Mouse (Mus musculus) neural tube, embryonic 11.5 days (tissue): ENCODE measurements around the gene Upk3a. TPM values are rescaled to one million over a fixed set of nuclear protein-coding genes. Genes with fewer than 3 reads are reported as not detected.
A peak's percentile ranks its signal among the peaks of the same experiment; 100 is the strongest.

Source experiments
- ATAC-seq: fragments of 200-750 bp; cut with Nextera tagmentation; 2 replicates; pipeline ENCODE4 v1.8.0; 2017; ENCODE audit warnings: moderate number of reproducible peaks, mild to moderate bottlenecking, moderate TSS enrichment, moderate library complexity; ENCODE audit not compliant: insufficient read depth, low FRiP score, low TSS enrichment
- DNase-seq: peaks from one replicate; pipeline ENCODE4 v3.0.0-alpha.2; 2015; ENCODE audit warnings: low spot score
- H3K27ac ChIP-seq: fragments of 300-500 bp; sonication (generic); 2 replicates; pipeline ENCODE4 v1.5.1; 2014; ENCODE audit warnings: low read depth, mild to moderate bottlenecking, low read length
- H3K27me3 ChIP-seq: fragments of 300-500 bp; sonication (generic); 2 replicates; pipeline ENCODE4 v1.6.1; 2014; ENCODE audit warnings: mild to moderate bottlenecking, low read length, mixed read lengths; ENCODE audit not compliant: control insufficient read depth, insufficient read depth
- H3K36me3 ChIP-seq: fragments of 300-500 bp; sonication (generic); 2 replicates; pipeline ENCODE4 v1.6.1; 2014; ENCODE audit warnings: mild to moderate bottlenecking, low read length, moderate library complexity, mixed read lengths; ENCODE audit not compliant: control insufficient read depth, insufficient read depth
- H3K4me1 ChIP-seq: fragments of 300-500 bp; sonication (generic); 2 replicates; pipeline ENCODE4 v1.6.1; 2014; ENCODE audit warnings: low read length, mixed read lengths; ENCODE audit not compliant: control insufficient read depth, insufficient read depth
- H3K4me2 ChIP-seq: fragments of 300-500 bp; sonication (generic); 2 replicates; pipeline ENCODE4 v1.6.1; 2014; ENCODE audit warnings: low read depth, mild to moderate bottlenecking, moderate library complexity
- H3K4me3 ChIP-seq: fragments of 300-500 bp; sonication (generic); 2 replicates; pipeline ENCODE4 v1.5.1; 2014; ENCODE audit warnings: low read depth, low read length
- H3K9ac ChIP-seq: fragments of 300-500 bp; sonication (generic); 2 replicates; pipeline ENCODE4 v1.6.1; 2014; ENCODE audit warnings: mild to moderate bottlenecking, low read length
- H3K9me3 ChIP-seq: fragments of 300-500 bp; sonication (generic); 2 replicates; pipeline ENCODE4 v1.6.1; 2016; ENCODE audit warnings: low read length; ENCODE audit not compliant: control insufficient read depth
- WGBS: fragments of 180-500 bp; shearing (Covaris S2); extraction: QIAGEN DNeasy Blood & Tissue Kit; methylation state at CpG from one replicate; pipeline ENCODE4 v1.1.7; 2014; 5-methylcytosine and 5-hydroxymethylcytosine counted together
- polyA plus RNA-seq: library from polyadenylated mRNA; unstranded; fragments of >200 nt; fragmentation: Nextera tagmentation; extraction: Ambion mirVana; gene quantifications from 2 replicates; pipeline ENCODE4 v1.2.1, GENCODE M21; 2014

The Upk3a gene
- polyA plus RNA-seq, 1 experiment from 2014 or later = not detected

- H3K9me3 ChIP-seq = no peaks in the 10 kb centered on the region
- DNase-seq = no peak
- no peaks in the 10 kb centered on the region for H3K36me3 ChIP-seq
- H3K4me1 ChIP-seq = no peaks in the 10 kb centered on the region
- no peak overlapping the region for H3K4me3 ChIP-seq
- no peaks in the 10 kb centered on the region; the same call in 1 of the 2 replicates for H3K27me3 ChIP-seq
- H3K9ac ChIP-seq = no peak overlapping the region
- no peak overlapping the region for H3K4me2 ChIP-seq
- no peak for ATAC-seq
- WGBS = 44% methylated on average over 6 of the region's 6 CpGs
- H3K27ac ChIP-seq = no peak overlapping the region
Measured at GRCm38 (mm10) chr15:84995041-84995440, 21.9 kb upstream of the Upk3a start.

GRCm38 (mm10) chr15:84995967-84996366 is 21.0 kb upstream of the Upk3a start:
- H3K9me3 ChIP-seq = no peaks in the 10 kb centered on the region
- no peak overlapping the region for H3K27ac ChIP-seq
- H3K27me3 ChIP-seq = no peaks in the 10 kb centered on the region
- H3K4me2 ChIP-seq = no peak overlapping the region
- ATAC-seq (no peak), DNase-seq (peak; percentile 56)
- no peak overlapping the region for H3K9ac ChIP-seq
- WGBS = 23% methylated on average over 1 of the region's 1 CpGs
- no peak overlapping the region for H3K4me3 ChIP-seq
- H3K36me3 ChIP-seq = no peaks in the 10 kb centered on the region
- H3K4me1 ChIP-seq = no peaks in the 10 kb centered on the region

GRCm38 (mm10) chr15:84997768-84998454 is 19.0 kb upstream of the Upk3a start:
- H3K4me2 ChIP-seq = no peak overlapping the region
- H3K36me3 ChIP-seq = no peaks in the 10 kb centered on the region
- no peaks in the 10 kb centered on the region for H3K4me1 ChIP-seq
- no peaks in the 10 kb centered on the region for H3K27me3 ChIP-seq
- no peak overlapping the region for H3K9ac ChIP-seq
- ATAC-seq = no peak
- H3K9me3 ChIP-seq = no peaks in the 10 kb centered on the region
- H3K4me3 ChIP-seq = no peak overlapping the region
- DNase-seq = no peak
- H3K27ac ChIP-seq = no peak overlapping the region
- 74% methylated on average over 14 of the region's 14 CpGs for WGBS

GRCm38 (mm10) chr15:84999911-85000310 is 17.0 kb upstream of the Upk3a start:
- WGBS = 70% methylated on average over 7 of the region's 7 CpGs
- Histone ChIP-seq H3K36me3 (no peaks in the 10 kb centered on the region), H3K4me1 (no peaks in the 10 kb centered on the region), H3K4me2 (no peak overlapping the region), H3K4me3 (no peak overlapping the region), H3K9ac (no peak overlapping the region), H3K9me3 (no peaks in the 10 kb centered on the region), H3K27me3 (no peaks in the 10 kb centered on the region), H3K27ac (no peak overlapping the region)
- DNase-seq (no peak), ATAC-seq (no peak)

GRCm38 (mm10) chr15:85000984-85001982 is 15.7 kb upstream of the Upk3a start:
- Histone ChIP-seq H3K4me1 (no peaks in the 10 kb centered on the region), H3K4me3 (no peak overlapping the region), H3K9me3 (no peaks in the 10 kb centered on the region), H3K9ac (no peak overlapping the region), H3K27me3 (no peaks in the 10 kb centered on the region), H3K4me2 (no peak overlapping the region), H3K36me3 (no peaks in the 10 kb centered on the region), H3K27ac (no peak overlapping the region)
- 19% methylated on average over 29 of the region's 29 CpGs for WGBS
- DNase-seq (peak; percentile 85), ATAC-seq (no peak)

- Histone ChIP-seq H3K27me3 (no peaks in the 10 kb centered on the region), H3K27ac (no peak overlapping the region), H3K4me2 (no peak overlapping the region), H3K9me3 (no peaks in the 10 kb centered on the region), H3K4me1 (peaks cover 5% of the 10 kb centered on the region), H3K9ac (no peak overlapping the region), H3K36me3 (no peaks in the 10 kb centered on the region), H3K4me3 (no peak overlapping the region)
- DNase-seq (no peak), ATAC-seq (no peak)
- WGBS = 81% methylated on average over 8 of the region's 8 CpGs
Measured at GRCm38 (mm10) chr15:85009666-85010065, 7.3 kb upstream of the Upk3a start.

- DNase-seq = no peak
- no peaks in the 10 kb centered on the region for H3K9me3 ChIP-seq
- no peak overlapping the region for H3K4me2 ChIP-seq
- no peak overlapping the region for H3K4me3 ChIP-seq
- H3K27ac ChIP-seq = no peak overlapping the region
- H3K4me1 ChIP-seq = peaks cover 5% of the 10 kb centered on the region
- no peak for ATAC-seq
- 30% methylated on average over 19 of the region's 19 CpGs for WGBS
- no peaks in the 10 kb centered on the region for H3K36me3 ChIP-seq
- H3K27me3 ChIP-seq = no peaks in the 10 kb centered on the region
- no peak overlapping the region; the same call in 1 of the 2 replicates for H3K9ac ChIP-seq
Measured at GRCm38 (mm10) chr15:85011895-85012661, 4.9 kb upstream of the Upk3a start.

- Histone ChIP-seq H3K4me3 (no peak overlapping the region), H3K27me3 (no peaks in the 10 kb centered on the region), H3K9me3 (no peaks in the 10 kb centered on the region), H3K4me1 (peaks cover 5% of the 10 kb centered on the region), H3K27ac (no peak overlapping the region), H3K9ac (no peak overlapping the region), H3K36me3 (no peaks in the 10 kb centered on the region), H3K4me2 (no peak overlapping the region)
- 19% methylated on average over 2 of the region's 2 CpGs for WGBS
- ATAC-seq = no peak
- no peak for DNase-seq
Measured at GRCm38 (mm10) chr15:85012662-85013054, 4.3 kb upstream of the Upk3a start.
